Mouse (Mus musculus): Measurements from ENCODE around the gene Rbpms2. TPM values are rescaled to one million over a fixed set of nuclear protein-coding genes. Genes with fewer than 3 reads are reported as not detected.

The Rbpms2 gene
- polyA plus RNA-seq, 1 experiment from 2014 or later: 3.6 TPM

Other genes with a start within 250 kb of the Rbpms2 start
- 0.56 and 1.00 TPM in 2 replicates for gene Kbtbd13, start 238.0 kb upstream of the Rbpms2 start, polyA plus RNA-seq (2015; fragmentation: Nextera tagmentation; extraction: Ambion mirVana)
- 6.1 and 6.5 TPM in 2 replicates for gene Rasl12, start 231.1 kb upstream of the Rbpms2 start, polyA plus RNA-seq (2015; fragmentation: Nextera tagmentation; extraction: Ambion mirVana)
- gene Slc51b, start 206.7 kb upstream of the Rbpms2 start, polyA plus RNA-seq (2015; fragmentation: Nextera tagmentation; extraction: Ambion mirVana): not detected in 2 replicates
- gene Mtfmt, start 193.9 kb upstream of the Rbpms2 start, polyA plus RNA-seq (2015; fragmentation: Nextera tagmentation; extraction: Ambion mirVana): 23.6 and 26.0 TPM in 2 replicates
- 133 and 139 TPM in 2 replicates for gene Spg21, start 168.7 kb upstream of the Rbpms2 start, polyA plus RNA-seq (2015; fragmentation: Nextera tagmentation; extraction: Ambion mirVana)
- gene Ankdd1a, start 109.5 kb upstream of the Rbpms2 start, polyA plus RNA-seq (2015; fragmentation: Nextera tagmentation; extraction: Ambion mirVana): 0.23 and 0.26 TPM in 2 replicates
- gene Plekho2, start 49.6 kb upstream of the Rbpms2 start, polyA plus RNA-seq (2015; fragmentation: Nextera tagmentation; extraction: Ambion mirVana): 5.1 and 5.2 TPM in 2 replicates
- 11.8 and 12.4 TPM in 2 replicates for gene Pif1, start 42.5 kb upstream of the Rbpms2 start, polyA plus RNA-seq (2015; fragmentation: Nextera tagmentation; extraction: Ambion mirVana)
- gene Oaz2, start 38.4 kb downstream of the Rbpms2 start, polyA plus RNA-seq (2015; fragmentation: Nextera tagmentation; extraction: Ambion mirVana): 328 and 347 TPM in 2 replicates
- 8.9 and 10.1 TPM in 2 replicates for gene Zfp609, start 197.9 kb downstream of the Rbpms2 start, polyA plus RNA-seq (2015; fragmentation: Nextera tagmentation; extraction: Ambion mirVana)